Mouse (Mus musculus) C2C12 (cell line): ENCODE measurements at regions not wholly inside any gene's neighbourhood (a gene's known extent, or its start where the extent isn't known, plus 50 kb on each side); places are given as distances from the start of the nearest gene placed in this dataset.

ENCODE experiments used
- CEBPB ChIP-seq: IDR thresholded peaks from one replicate; pipeline ENCODE4 v1.6.1; 2011; ENCODE audit warnings: low read depth, mild to moderate bottlenecking, control low read depth, moderate library complexity
- CTCF ChIP-seq: IDR thresholded peaks from one replicate; pipeline ENCODE4 v1.5.1; 2011; ENCODE audit not compliant: control insufficient read depth, insufficient read depth, insufficient read length

DNA sequence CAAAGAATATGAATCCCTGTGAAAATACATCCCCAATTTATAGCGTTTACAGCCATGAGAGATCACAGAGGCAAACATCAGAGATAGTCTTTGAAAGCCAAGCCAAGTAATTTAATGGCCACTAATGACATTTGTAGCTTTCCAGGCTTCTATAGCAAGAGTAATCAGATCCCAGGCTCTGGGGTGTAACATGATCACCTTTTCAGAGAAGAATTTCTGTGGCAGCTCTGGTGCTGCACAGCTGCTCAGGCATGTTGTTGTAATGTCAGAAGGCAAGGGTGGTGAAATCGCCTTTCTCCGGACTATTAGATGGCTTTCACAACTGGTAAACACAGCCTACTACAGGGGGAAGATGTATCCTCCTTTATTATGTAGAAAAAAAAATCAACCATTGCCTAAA, 202.1 kb downstream of the Ptprc start:
- TF ChIP-seq CTCF (no peak), CEBPB (no peak)
